Mouse (Mus musculus) stomach, embryonic 14.5 days (tissue): ENCODE data around the gene Bmf. TPM values are rescaled to one million over a fixed set of nuclear protein-coding genes. Genes with fewer than 3 reads are reported as not detected.

Experiments used
- polyA plus RNA-seq: library from polyadenylated mRNA; unstranded; fragments of >200 nt; fragmentation: Nextera tagmentation; extraction: Ambion mirVana; gene quantifications from 2 replicates; pipeline ENCODE4 v1.2.1, GENCODE M21; 2014

Bmf gene
- polyA plus RNA-seq, 1 experiment from 2014 or later = 7.7 TPM

Other genes with a start within 250 kb of the Bmf start
- 0.41 and 0.57 TPM in 2 replicates for gene Gpr176, start 176.3 kb downstream of the Bmf start, polyA plus RNA-seq
- 13.8 and 15.2 TPM in 2 replicates for gene Eif2ak4, start 161.1 kb downstream of the Bmf start, polyA plus RNA-seq
- 221 and 226 TPM in 2 replicates for gene Srp14, start 70.0 kb downstream of the Bmf start, polyA plus RNA-seq
- 80.4 and 81.2 TPM in 2 replicates for gene Bub1b, start 48.5 kb upstream of the Bmf start, polyA plus RNA-seq
- gene Pak6, start 113.6 kb upstream of the Bmf start, polyA plus RNA-seq = 3.0 and 3.3 TPM in 2 replicates
- 0.07 TPM in 1 of 2 replicates, not detected in the other for gene Ankrd63, start 154.3 kb upstream of the Bmf start, polyA plus RNA-seq
- gene Plcb2, start 178.8 kb upstream of the Bmf start, polyA plus RNA-seq = 1.3 and 2.0 TPM in 2 replicates
- gene Inafm2, start 196.1 kb upstream of the Bmf start, polyA plus RNA-seq = 33.0 and 33.5 TPM in 2 replicates
- 0.75 and 1.4 TPM in 2 replicates for gene Ccdc9b, start 213.0 kb upstream of the Bmf start, polyA plus RNA-seq
- 22.2 and 24.8 TPM in 2 replicates for gene Phgr1, start 223.1 kb upstream of the Bmf start, polyA plus RNA-seq
- 2.1 and 2.8 TPM in 2 replicates for gene Disp2, start 230.0 kb upstream of the Bmf start, polyA plus RNA-seq